Mouse (Mus musculus) limb, embryonic 10.5 days (tissue): ENCODE results near the gene Zdhhc16. TPM values are rescaled to one million over a fixed set of nuclear protein-coding genes. Genes with fewer than 3 reads are reported as not detected.

Source experiments
- DNase-seq: peaks from one replicate; pipeline ENCODE4 v3.0.0-alpha.2; 2017; ENCODE audit warnings: low spot score
- H3K27ac ChIP-seq: fragments of 300-500 bp; sonication (generic); 2 replicates; pipeline ENCODE4 v1.5.1; 2016; ENCODE audit warnings: mild to moderate bottlenecking
- H3K27me3 ChIP-seq: fragments of 300-500 bp; sonication (generic); 2 replicates; pipeline ENCODE4 v1.6.1; 2016; ENCODE audit warnings: low read depth, mild to moderate bottlenecking; ENCODE audit not compliant: poor library complexity, severe bottlenecking
- H3K36me3 ChIP-seq: fragments of 300-500 bp; sonication (generic); 2 replicates; pipeline ENCODE4 v1.6.1; 2016; ENCODE audit warnings: mild to moderate bottlenecking, moderate library complexity
- H3K4me1 ChIP-seq: fragments of 300-500 bp; sonication (generic); 2 replicates; pipeline ENCODE4 v1.6.1; 2016
- H3K4me3 ChIP-seq: fragments of 300-500 bp; sonication (generic); 2 replicates; pipeline ENCODE4 v1.5.1; 2016; ENCODE audit warnings: mild to moderate bottlenecking, moderate library complexity
- H3K9me3 ChIP-seq: fragments of 300-500 bp; sonication (generic); replicated peaks from 2 replicates; pipeline ENCODE4 v1.6.1; 2016; ENCODE audit warnings: mild to moderate bottlenecking
- WGBS: fragments of 180-500 bp; shearing (Covaris S2); methylation state at CpG from one replicate; pipeline ENCODE4 v1.1.7; 2016; 5-methylcytosine and 5-hydroxymethylcytosine counted together
- polyA plus RNA-seq: library from polyadenylated mRNA; unstranded; fragments of >200 nt; fragmentation: Nextera tagmentation; extraction: Ambion mirVana; gene quantifications from 2 replicates; pipeline ENCODE4 v1.2.1, GENCODE M21; 2016

The Zdhhc16 gene
- polyA plus RNA-seq, 1 experiment from 2014 or later, result 96.5 TPM

GRCm38 (mm10) chr19:41920412-41921067, 12.7 kb upstream of the Zdhhc16 start:
- Histone ChIP-seq H3K27me3 (no peaks in the 10 kb centered on the region), H3K36me3 (peaks cover 83% of the 10 kb centered on the region), H3K9me3 (no peaks in the 10 kb centered on the region), H3K4me3 (no peak overlapping the region), H3K27ac (no peak overlapping the region), H3K4me1 (no peaks in the 10 kb centered on the region)
- WGBS, result 81% methylated on average over 5 of the region's 5 CpGs
- no peak for DNase-seq

DNA sequence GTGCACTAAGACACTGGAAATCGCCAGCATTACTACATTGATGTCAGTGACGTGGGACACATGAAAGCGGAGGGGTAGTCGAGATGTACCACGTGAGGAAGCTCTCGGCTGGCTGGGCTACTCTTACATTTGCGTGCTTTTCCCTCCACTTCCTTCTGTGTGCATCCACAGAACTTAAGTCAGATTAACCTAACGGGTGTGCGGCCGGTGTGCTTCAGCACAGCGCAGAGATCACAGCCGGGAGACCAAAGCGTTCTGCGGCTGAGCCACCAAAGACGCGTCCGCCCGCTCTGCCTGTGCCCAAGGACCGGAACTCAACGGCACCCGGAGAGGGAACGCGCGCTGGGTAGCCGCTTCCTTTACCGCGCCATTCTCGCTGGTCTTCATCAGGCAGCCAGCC, 594 bp upstream of the Zdhhc16 start:
- Histone ChIP-seq H3K27ac (peak overlapping the region; percentile 89), H3K4me3 (peak overlapping the region; percentile 92), H3K36me3 (peaks cover 54% of the 10 kb centered on the region), H3K27me3 (no peaks in the 10 kb centered on the region), H3K4me1 (peaks cover 18% of the 10 kb centered on the region), H3K9me3 (no peaks in the 10 kb centered on the region)
- under 1% methylated on average over 28 of the region's 28 CpGs for WGBS
- DNase-seq, result no peak

- Histone ChIP-seq H3K36me3 (peaks cover 52% of the 10 kb centered on the region), H3K27ac (no peak overlapping the region), H3K4me3 (peak overlapping the region; percentile 92), H3K9me3 (no peaks in the 10 kb centered on the region), H3K4me1 (peaks cover 18% of the 10 kb centered on the region), H3K27me3 (no peaks in the 10 kb centered on the region)
- no peak for DNase-seq
- WGBS, result 30% methylated on average over 6 of the region's 6 CpGs
Observed at GRCm38 (mm10) chr19:41934124-41934523, 844 bp downstream of the Zdhhc16 start.

DNA sequence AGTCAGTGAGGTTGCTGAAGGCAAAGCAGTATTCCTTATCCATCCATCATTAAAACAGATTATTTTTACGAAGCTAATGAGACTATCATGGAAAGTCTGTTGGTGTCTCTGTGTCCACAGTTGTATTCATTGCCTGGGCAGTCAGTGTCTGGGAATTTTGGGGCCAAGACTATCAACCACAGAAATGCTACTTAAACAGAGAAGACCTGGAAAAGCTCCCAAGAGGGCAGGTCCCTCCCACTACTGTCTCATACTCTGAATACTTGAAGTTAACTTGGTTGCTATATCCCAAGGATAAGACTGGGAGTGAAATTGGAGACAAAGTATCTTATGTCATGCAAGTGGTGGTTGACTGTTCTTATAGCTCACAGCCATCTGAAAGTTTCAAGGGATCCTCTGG, 2.6 kb downstream of the Zdhhc16 start:
- WGBS, result 89% methylated on average over 1 of the region's 1 CpGs
- H3K27me3 ChIP-seq, result no peaks in the 10 kb centered on the region

GRCm38 (mm10) chr19:41938539-41938938, 5.3 kb downstream of the Zdhhc16 start:
- peaks cover 76% of the 10 kb centered on the region for H3K36me3 ChIP-seq
- H3K4me3 ChIP-seq, result no peak overlapping the region
- peaks cover 9% of the 10 kb centered on the region for H3K4me1 ChIP-seq
- 87% methylated on average over 5 of the region's 5 CpGs for WGBS
- H3K27me3 ChIP-seq, result no peaks in the 10 kb centered on the region
- H3K9me3 ChIP-seq, result no peaks in the 10 kb centered on the region
- no peak overlapping the region for H3K27ac ChIP-seq
- no peak for DNase-seq

More for the DNA sequence above, 2.6 kb downstream of the Zdhhc16 start:
- DNase-seq, result no peak
- Histone ChIP-seq H3K9me3 (no peaks in the 10 kb centered on the region), H3K36me3 (peaks cover 54% of the 10 kb centered on the region), H3K4me1 (peaks cover 18% of the 10 kb centered on the region), H3K4me3 (no peak overlapping the region), H3K27ac (no peak overlapping the region)

DNA sequence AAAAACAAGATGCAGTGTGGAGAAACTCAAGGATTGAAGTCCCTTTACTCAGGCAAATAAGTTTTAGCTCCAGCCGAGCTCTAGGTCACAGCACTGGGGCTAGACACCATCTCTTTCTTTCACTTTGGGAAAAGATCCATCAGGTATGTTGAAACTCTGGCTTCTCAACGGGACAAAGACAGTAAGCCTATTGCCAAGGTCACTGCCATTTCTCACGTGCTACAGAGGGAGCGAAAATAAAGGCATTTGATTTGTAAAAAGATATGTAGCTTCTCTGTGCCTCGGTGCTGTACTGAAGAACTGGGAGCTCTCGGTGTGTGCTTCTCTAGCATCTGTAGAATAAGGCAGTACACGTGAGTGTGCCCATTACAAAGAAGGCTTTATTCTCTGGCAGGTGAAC, 10.6 kb downstream of the Zdhhc16 start:
- peaks cover 97% of the 10 kb centered on the region for H3K36me3 ChIP-seq
- WGBS, result 91% methylated on average over 7 of the region's 7 CpGs

GRCm38 (mm10) chr19:41952287-41952686, 19.0 kb downstream of the Zdhhc16 start:
- H3K27me3 ChIP-seq, result no peaks in the 10 kb centered on the region
- no peaks in the 10 kb centered on the region for H3K4me1 ChIP-seq
- H3K9me3 ChIP-seq, result no peaks in the 10 kb centered on the region
- no peak overlapping the region for H3K27ac ChIP-seq
- no peak for DNase-seq
- peaks cover 98% of the 10 kb centered on the region for H3K36me3 ChIP-seq
- H3K4me3 ChIP-seq, result no peak overlapping the region
- WGBS, result 87% methylated on average over 4 of the region's 4 CpGs

More for the DNA sequence above, 10.6 kb downstream of the Zdhhc16 start:
- no peak for DNase-seq
- no peaks in the 10 kb centered on the region for H3K9me3 ChIP-seq
- no peak overlapping the region for H3K4me3 ChIP-seq
- no peak overlapping the region for H3K27ac ChIP-seq
- H3K27me3 ChIP-seq, result no peaks in the 10 kb centered on the region
- no peaks in the 10 kb centered on the region for H3K4me1 ChIP-seq

DNA sequence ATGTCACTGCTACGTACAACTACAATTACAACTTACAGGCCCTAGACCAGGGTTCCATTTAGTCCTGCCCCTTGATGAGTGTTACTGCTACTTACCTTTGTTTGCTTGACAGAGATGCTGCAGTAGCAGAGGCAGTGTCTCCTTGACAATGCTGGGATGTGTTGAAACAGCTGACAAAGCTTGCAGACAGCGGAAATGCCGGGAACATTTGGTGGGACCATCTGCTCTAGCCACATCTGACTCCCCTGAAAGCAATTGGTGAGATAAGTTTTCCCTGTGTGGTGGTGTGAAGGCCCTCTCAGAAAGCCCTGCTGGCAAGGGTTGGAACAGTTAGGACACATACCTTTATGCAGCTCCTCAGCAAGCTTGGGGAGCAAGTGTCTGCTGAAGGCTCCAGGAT, 20.3 kb downstream of the Zdhhc16 start:
- Histone ChIP-seq H3K4me3 (no peak overlapping the region), H3K27ac (no peak overlapping the region), H3K9me3 (no peaks in the 10 kb centered on the region), H3K4me1 (no peaks in the 10 kb centered on the region), H3K36me3 (peaks cover 98% of the 10 kb centered on the region), H3K27me3 (no peaks in the 10 kb centered on the region)
- 89% methylated on average over 3 of the region's 3 CpGs for WGBS
- DNase-seq, result no peak

DNA sequence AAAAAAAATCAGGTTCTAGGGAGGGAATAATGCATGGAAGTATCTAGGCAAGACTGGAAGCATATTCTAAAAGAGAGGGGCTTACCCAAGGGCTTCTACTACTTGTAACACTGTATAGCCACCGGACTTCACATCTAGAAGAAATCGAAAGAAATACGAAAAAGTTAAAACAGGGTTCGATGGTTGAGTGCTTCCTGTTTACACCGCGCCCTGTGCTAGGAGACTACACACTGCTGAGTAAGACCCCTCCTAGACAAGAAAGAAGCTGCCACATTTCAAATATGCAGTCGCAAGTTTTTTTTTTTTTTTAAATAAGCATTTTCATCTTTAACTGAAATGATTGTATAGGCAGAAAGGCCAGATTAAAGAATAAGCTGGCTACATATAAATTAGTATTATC, 36.3 kb downstream of the Zdhhc16 start:
- H3K9me3 ChIP-seq, result no peaks in the 10 kb centered on the region
- no peaks in the 10 kb centered on the region for H3K27me3 ChIP-seq
- H3K27ac ChIP-seq, result no peak overlapping the region
- H3K4me3 ChIP-seq, result no peak overlapping the region
- no peak for DNase-seq
- 97% methylated on average over 7 of the region's 7 CpGs for WGBS
- peaks cover 3% of the 10 kb centered on the region; the same call in 1 of the 2 replicates for H3K4me1 ChIP-seq
- H3K36me3 ChIP-seq, result peaks cover 62% of the 10 kb centered on the region

DNA sequence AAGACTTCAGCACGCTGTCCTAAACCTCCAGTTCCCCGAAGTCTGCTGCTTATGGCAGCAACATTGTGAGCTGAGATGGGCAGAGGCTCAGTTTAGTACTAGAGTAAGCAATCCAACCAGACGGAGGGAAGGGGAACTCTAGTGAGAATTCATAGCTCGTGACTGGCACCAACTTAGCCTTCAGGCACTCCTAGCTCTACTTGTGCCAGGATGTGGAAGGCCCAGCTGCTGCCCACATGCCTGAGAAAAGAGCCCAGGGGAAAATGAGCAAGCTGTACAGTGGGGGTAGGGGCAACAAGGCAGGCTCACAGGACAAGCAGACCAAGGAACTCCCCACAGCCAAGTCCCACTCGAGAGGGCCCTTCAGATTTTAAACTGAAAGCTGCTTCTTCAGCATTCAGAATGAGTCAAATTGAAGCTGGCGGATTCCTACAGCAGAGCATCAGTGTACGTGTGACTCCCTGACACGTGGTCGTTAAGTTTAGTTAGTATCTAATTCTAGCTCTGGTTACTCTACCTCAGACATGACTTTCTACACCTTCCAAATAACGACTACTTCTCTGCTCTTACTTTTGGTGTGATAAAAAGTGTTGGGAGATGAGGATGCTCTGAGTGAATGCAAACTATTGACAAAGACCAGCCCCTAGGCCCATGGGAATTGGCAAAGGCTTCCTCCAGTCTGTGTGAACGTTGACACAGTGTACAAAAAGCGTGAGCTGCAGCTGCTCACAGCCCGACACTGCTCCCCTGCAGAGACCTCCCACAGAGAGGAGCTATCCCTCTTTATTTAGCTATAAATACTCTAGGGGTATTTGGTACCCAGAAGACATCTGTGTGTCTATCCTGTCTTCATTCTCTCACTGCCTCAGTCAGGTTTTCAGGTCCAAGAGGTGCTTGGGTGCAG, 40.9 kb downstream of the Zdhhc16 start:
- no peak overlapping the region for H3K27ac ChIP-seq
- 74% methylated on average over 13 of the region's 13 CpGs for WGBS
- DNase-seq, result no peak

DNA sequence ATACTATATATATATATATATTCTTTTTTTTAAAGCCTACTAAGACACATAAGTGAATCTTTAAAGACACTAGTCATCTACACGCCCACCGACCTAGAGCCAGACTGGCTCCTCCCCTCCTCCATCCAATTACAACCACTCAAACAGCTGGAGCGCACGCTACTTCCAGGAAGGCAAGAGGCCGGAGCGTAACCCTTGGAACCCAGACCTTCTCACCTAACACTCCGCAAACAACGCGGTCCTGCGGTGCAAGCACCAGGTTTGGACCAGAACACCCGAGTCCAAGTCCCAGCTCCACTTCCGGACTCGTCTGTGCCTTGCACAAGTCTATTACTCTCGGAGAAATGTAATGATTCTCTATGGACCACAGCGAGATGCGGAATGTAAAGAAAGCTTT, 47.1 kb downstream of the Zdhhc16 start:
- Histone ChIP-seq H3K9me3 (no peaks in the 10 kb centered on the region), H3K36me3 (peaks cover 9% of the 10 kb centered on the region), H3K4me1 (peaks cover 32% of the 10 kb centered on the region), H3K4me3 (peak overlapping the region; percentile 77), H3K27me3 (peaks cover 14% of the 10 kb centered on the region), H3K27ac (peak overlapping the region; percentile 91)
- WGBS, result under 1% methylated on average over 16 of the region's 16 CpGs
- DNase-seq, result peak; percentile 76

More for the DNA sequence above, 40.9 kb downstream of the Zdhhc16 start:
- Histone ChIP-seq H3K4me3 (no peak overlapping the region), H3K36me3 (peaks cover 29% of the 10 kb centered on the region), H3K27me3 (no peaks in the 10 kb centered on the region), H3K4me1 (peaks cover 20% of the 10 kb centered on the region), H3K9me3 (no peaks in the 10 kb centered on the region)

DNA sequence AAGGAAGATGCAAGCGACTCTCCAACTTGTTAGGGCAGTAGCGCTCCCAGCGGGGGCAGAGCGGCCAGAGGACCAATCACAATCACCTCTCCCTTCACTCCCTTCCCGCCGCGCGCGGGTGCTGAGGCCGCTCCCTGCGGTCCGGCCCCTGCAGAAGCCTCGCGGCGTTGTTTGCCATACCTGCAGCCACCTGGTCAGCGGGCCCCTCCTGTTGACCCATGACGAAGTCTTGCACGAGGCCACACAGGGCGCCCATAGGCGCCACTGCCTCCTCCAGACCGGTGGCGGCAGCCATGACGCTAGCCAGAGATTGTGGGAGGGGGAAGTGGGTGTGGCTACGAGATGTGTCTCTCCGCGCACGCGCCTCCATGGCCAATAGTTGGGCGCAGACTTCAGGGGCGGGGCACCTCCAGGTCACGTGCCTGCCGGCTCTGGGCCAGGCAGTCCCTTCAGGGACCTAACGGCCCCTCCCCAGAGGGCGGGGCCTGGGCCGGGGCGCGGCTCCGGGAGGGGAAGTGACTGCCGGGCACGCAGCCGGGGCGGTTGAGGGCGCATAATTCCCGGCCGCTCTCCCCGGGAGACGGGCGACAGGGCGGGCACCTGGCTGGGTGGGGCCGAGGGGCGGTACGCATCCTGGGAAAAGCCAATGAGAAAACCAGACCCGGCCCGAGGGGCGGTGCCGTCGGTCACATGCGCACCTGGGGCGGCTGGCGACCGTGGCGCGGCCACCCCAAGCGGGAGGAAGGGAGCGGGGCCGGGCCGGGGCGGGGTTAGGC, 47.7 kb downstream of the Zdhhc16 start, which contains the start of gene Mms19:
TSS of gene Mms19 (minus strand) at position 339 of the 776 bp plus-strand sequence.
- WGBS, result under 1% methylated on average over 67 of the region's 68 CpGs
- Histone ChIP-seq H3K27me3 (peaks cover 14% of the 10 kb centered on the region), H3K9me3 (no peaks in the 10 kb centered on the region), H3K4me1 (peaks cover 32% of the 10 kb centered on the region), H3K4me3 (peak within 1 kb of the TSS; percentile 77), H3K27ac (peak within 1 kb of the TSS; percentile 91), H3K36me3 (peaks cover 9% of the 10 kb centered on the region)
- peak; percentile 98 for DNase-seq
